Mouse (Mus musculus) gonadal fat pad, adult 2 months (tissue): Measurements from ENCODE around the gene Siah2. TPM values are rescaled to one million over a fixed set of nuclear protein-coding genes. Genes with fewer than 3 reads are reported as not detected.

Experiments
- DNase-seq: peaks from one replicate; pipeline ENCODE4 v3.0.0-alpha.2; 2012; ENCODE audit warnings: low read depth
- polyA plus RNA-seq: library from polyadenylated mRNA; depleted of rRNA; stranded (reverse); fragments of >200 nt; gene quantifications from 2 replicates; pipeline ENCODE4 v1.2.3, GENCODE M21; 2012; rRNA removed

The Siah2 gene
- 11.3 and 14.0 TPM in 2 replicates for polyA plus RNA-seq

- DNase-seq: no peak
Observed at GRCm38 (mm10) chr3:58691997-58692721, at the start of gene Siah2. Gene Siah2, minus strand, starts transcription at chr3:58692400.

- no peak for DNase-seq
Observed at GRCm38 (mm10) chr3:58739536-58739935, 47.3 kb upstream of the Siah2 start.

- no peak for DNase-seq
Observed at GRCm38 (mm10) chr3:58738346-58739089, 46.3 kb upstream of the Siah2 start.

- no peak for DNase-seq
Observed at GRCm38 (mm10) chr3:58731520-58731919, 39.3 kb upstream of the Siah2 start.

GRCm38 (mm10) chr3:58730580-58730979 lies 38.4 kb upstream of the Siah2 start:
- peak; percentile 78 for DNase-seq

- peak; percentile 66 for DNase-seq
Observed at GRCm38 (mm10) chr3:58729549-58729948, 37.3 kb upstream of the Siah2 start.

- DNase-seq: no peak
Observed at GRCm38 (mm10) chr3:58727601-58728000, 35.4 kb upstream of the Siah2 start.

- DNase-seq: no peak
Observed at GRCm38 (mm10) chr3:58727012-58727411, 34.8 kb upstream of the Siah2 start.

GRCm38 (mm10) chr3:58726374-58726773 lies 34.2 kb upstream of the Siah2 start:
- no peak for DNase-seq

GRCm38 (mm10) chr3:58724815-58725214 lies 32.6 kb upstream of the Siah2 start:
- DNase-seq: no peak

- DNase-seq: no peak
Observed at GRCm38 (mm10) chr3:58723656-58724055, 31.5 kb upstream of the Siah2 start.

GRCm38 (mm10) chr3:58719461-58720230 lies 27.4 kb upstream of the Siah2 start:
- no peak for DNase-seq

GRCm38 (mm10) chr3:58716705-58717104 lies 24.5 kb upstream of the Siah2 start:
- no peak for DNase-seq

- no peak for DNase-seq
Observed at GRCm38 (mm10) chr3:58714767-58715166, 22.6 kb upstream of the Siah2 start.

- DNase-seq: no peak
Observed at GRCm38 (mm10) chr3:58714034-58714433, 21.8 kb upstream of the Siah2 start.

- DNase-seq: peak; percentile 64
Observed at GRCm38 (mm10) chr3:58713191-58713590, 21.0 kb upstream of the Siah2 start.

GRCm38 (mm10) chr3:58704547-58704946 lies 12.3 kb upstream of the Siah2 start:
- DNase-seq: no peak

- DNase-seq: no peak
Observed at GRCm38 (mm10) chr3:58703748-58704147, 11.5 kb upstream of the Siah2 start.

- no peak for DNase-seq
Observed at GRCm38 (mm10) chr3:58702329-58702728, 10.1 kb upstream of the Siah2 start.

GRCm38 (mm10) chr3:58701441-58701840 lies 9.2 kb upstream of the Siah2 start:
- no peak for DNase-seq

- no peak for DNase-seq
Observed at GRCm38 (mm10) chr3:58697926-58698325, 5.7 kb upstream of the Siah2 start.

- no peak for DNase-seq
Observed at GRCm38 (mm10) chr3:58696806-58697205, 4.6 kb upstream of the Siah2 start.
